Mouse (Mus musculus) olfactory bulb, adult 2 months (tissue): ENCODE results near the gene Copb1. TPM values are rescaled to one million over a fixed set of nuclear protein-coding genes. Genes with fewer than 3 reads are reported as not detected.

ENCODE experiments used
- H3K27ac ChIP-seq: fragments of 200-500 bp; 2 replicates; pipeline ENCODE4 v1.5.1; 2012; ENCODE audit warnings: low read depth, low read length; ENCODE audit not compliant: insufficient read depth
- H3K4me1 ChIP-seq: fragments of 200-500 bp; 2 replicates; pipeline ENCODE4 v1.6.1; 2012; ENCODE audit warnings: low read length; ENCODE audit not compliant: control insufficient read depth, insufficient read depth
- H3K4me3 ChIP-seq: fragments of 200-500 bp; 2 replicates; pipeline ENCODE4 v1.5.1; 2012; ENCODE audit warnings: mild to moderate bottlenecking, low read depth, low read length, moderate library complexity; ENCODE audit not compliant: insufficient read depth
- CTCF ChIP-seq: fragments of 200-500 bp; IDR thresholded peaks from 2 replicates; pipeline ENCODE4 v1.5.1; 2012; ENCODE audit warnings: low read depth, mild to moderate bottlenecking, low read length, moderate library complexity; ENCODE audit not compliant: insufficient read depth
- POLR2A ChIP-seq: fragments of 200-500 bp; IDR thresholded peaks from 2 replicates; pipeline ENCODE4 v1.6.1; 2012; ENCODE audit warnings: mild to moderate bottlenecking, low read depth, low read length, moderate library complexity; ENCODE audit not compliant: insufficient read depth
- WGBS: fragments of 180-500 bp; shearing (Covaris S2); methylation state at CpG from one replicate; pipeline ENCODE4 v1.1.7; 2018; 5-methylcytosine and 5-hydroxymethylcytosine counted together
- polyA plus RNA-seq: library from polyadenylated mRNA; stranded (reverse); fragments of >200 nt; gene quantifications from 2 replicates; pipeline ENCODE4 v1.2.4, GENCODE M21; 2012; ENCODE audit warnings: low replicate concordance; ENCODE audit not compliant: missing spikeins, insufficient read depth, insufficient read length

Copb1 gene
- polyA plus RNA-seq = not detected in 2 replicates

DNA sequence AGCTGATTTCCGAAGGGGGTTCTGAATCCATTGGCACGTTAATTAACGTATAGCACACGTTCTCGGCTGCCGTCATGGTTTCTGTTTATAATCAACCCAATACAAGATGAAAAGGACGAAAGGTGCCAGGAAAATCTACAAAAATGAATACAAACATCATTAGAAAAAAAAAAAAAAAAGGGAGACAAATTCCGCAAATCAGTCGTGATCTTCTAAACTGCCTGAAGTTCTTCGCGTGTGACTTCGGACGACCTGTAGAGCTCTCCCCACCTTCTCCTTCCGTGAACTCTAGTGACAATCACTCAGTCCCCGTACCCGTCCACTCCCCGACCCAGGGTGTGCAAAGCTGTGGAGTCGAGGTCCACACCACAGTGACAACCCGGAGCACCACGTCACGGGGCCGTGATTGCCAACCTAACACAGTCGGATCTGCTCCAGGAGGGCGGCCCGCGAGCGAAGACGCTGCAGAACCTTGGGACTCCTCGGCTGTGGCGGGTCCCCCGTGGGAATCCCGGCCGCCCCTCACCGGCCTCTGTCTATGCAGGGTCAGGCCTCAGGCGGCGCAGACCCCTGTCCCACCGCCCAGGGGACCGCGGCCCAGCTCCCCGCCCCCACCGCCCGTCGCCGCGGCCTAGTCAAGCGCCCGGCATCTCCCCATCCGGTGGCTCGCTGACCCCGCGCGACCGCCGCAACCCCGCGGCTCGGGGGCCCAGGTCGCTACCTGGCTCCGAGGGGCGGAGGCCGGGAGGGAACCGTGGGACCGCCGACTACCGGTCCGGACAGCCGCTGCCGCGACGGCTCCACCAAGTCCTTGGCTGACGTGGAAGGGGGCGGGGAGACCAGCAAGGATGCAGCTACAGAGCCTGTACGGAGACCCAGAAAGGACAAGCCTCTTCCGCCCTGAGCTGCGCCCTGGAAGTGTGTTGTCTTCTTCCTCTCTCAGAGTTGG, at the start of gene Copb1:
Copb1 (minus strand) TSS at position 827 of the 949 bp plus-strand sequence.
- under 1% methylated on average over 75 of the region's 75 CpGs for WGBS
- Histone ChIP-seq H3K4me3 (peak within 1 kb of the TSS; percentile 75), H3K4me1 (peaks cover 5% of the 10 kb centered on the region; the same call in 1 of the 2 replicates), H3K27ac (no peak within 1 kb of the TSS)
- TF ChIP-seq CTCF = no peak
- TF ChIP-seq POLR2A = 0 out of 2 replicates have a peak, but pooled peaks have one; percentile 28

DNA sequence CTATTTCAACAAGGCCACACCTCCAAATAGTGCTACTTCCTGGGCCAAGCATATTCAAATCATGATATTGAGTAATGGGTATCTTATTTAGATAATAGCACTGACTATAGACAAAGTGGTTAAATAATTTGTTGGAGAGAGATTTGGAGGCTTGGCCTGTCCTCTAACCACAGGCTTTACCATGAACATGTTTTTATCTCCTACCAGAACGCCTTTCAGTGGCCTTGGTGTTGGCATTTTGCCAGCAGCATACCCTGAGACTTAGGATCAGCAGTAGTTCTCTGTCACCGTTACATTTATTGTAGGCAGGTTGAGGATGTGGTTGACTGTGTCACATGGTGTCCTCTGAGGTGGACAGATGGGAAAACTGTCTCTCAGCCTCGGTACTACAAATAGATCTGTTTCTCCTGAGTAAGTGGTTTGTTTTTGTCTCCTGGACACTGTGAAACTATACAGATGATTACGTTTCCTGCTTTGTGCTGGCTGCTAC, 46.8 kb upstream of the Copb1 start:
- 73% methylated on average over 4 of the region's 4 CpGs for WGBS
- H3K4me1 ChIP-seq = no peaks in the 10 kb centered on the region
- H3K4me3 ChIP-seq = no peak overlapping the region
- no peak for TF ChIP-seq POLR2A
- no peak overlapping the region for H3K27ac ChIP-seq

DNA sequence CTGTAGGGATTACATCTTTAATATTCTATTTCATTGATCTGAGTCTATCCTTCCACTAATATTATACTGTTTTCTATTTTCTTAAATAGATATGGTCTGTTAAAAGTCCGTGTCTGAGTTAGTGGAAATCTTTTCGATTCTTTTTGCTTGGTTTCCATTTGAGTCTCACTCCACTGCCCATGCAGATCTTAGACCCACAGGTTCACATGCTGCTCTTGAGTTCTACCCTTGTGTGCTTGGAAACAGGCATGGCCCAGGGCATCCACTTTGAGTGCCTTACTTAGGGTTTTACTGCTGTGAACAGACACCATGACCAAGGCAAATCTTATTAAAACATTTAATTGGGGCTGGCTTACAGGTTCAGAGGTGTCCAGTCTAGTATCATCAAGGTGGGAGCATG, 46.3 kb upstream of the Copb1 start:
- no peak overlapping the region for H3K27ac ChIP-seq
- 93% methylated on average over 2 of the region's 2 CpGs for WGBS
- H3K4me3 ChIP-seq = no peak overlapping the region
- no peaks in the 10 kb centered on the region for H3K4me1 ChIP-seq
- TF ChIP-seq CTCF (no peak), POLR2A (no peak)

DNA sequence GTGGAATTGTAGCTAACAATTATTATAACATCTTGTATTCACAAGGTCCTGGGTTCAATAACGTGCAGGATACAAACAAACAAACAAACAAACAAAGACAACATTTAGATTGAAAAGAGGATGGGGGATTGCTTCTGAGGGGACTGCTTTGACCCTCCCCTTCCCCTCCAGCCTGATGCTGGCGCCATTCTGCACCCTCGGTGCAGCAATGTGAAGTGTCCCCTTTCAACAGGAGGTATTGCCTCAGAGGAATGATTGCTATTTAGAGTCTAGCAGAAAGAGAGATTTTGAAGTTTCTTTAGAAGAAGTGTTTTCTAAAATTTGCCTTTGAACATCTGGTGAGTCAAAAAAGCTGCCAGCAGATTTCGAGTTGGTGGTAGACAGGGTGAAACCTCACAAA, 44.7 kb upstream of the Copb1 start:
- WGBS = 69% methylated on average over 4 of the region's 4 CpGs
- TF ChIP-seq POLR2A (no peak), CTCF (no peak)
- Histone ChIP-seq H3K4me3 (no peak overlapping the region), H3K4me1 (no peaks in the 10 kb centered on the region), H3K27ac (no peak overlapping the region)

DNA sequence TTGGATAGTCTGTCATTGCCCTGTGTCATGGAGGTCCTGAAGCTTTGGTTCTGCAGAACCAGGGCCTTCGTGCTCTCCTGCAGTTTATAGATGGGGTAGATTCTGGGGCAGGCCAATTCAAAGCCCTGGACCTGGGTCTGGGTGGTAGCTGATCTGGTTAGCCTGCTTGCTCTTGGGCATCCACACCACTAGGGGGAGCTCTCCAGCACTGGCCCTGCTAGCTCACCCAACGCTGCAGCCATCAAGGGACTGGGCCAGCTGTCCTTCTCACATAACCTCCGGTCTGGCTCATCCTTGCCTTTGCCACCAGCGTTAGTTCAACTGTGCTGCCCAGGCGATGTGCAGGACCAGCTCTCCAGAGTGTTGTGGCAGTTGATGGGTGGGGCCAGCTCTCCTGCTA, 40.2 kb upstream of the Copb1 start:
- TF ChIP-seq CTCF (no peak), POLR2A (no peak)
- 83% methylated on average over 5 of the region's 5 CpGs for WGBS
- peaks cover 7% of the 10 kb centered on the region; the same call in 1 of the 2 replicates for H3K4me1 ChIP-seq
- no peak overlapping the region for H3K4me3 ChIP-seq
- H3K27ac ChIP-seq = no peak overlapping the region

DNA sequence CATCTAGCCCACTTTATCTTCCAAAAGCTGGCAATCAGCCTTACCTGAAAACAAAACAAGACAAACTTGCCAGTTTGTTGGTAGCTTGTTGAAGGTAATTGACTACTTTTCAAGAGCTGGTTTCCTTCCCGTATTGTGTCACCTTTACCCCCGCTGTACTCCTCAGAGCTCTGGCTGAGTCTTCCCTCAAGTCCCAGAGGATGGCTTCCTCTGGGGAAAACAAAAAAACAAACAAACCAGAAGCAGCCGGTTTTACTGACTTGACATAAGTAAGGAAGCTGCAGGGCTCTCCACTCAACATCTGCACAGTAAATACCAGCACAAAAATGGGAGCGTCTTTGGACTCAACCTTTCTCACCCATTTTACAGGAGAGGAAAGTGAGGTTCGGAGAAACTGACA, 39.4 kb upstream of the Copb1 start:
- WGBS = 78% methylated on average over 5 of the region's 5 CpGs
- Histone ChIP-seq H3K27ac (no peak overlapping the region), H3K4me3 (no peak overlapping the region), H3K4me1 (peaks cover 7% of the 10 kb centered on the region; the same call in 1 of the 2 replicates)
- TF ChIP-seq CTCF = no peak
- no peak for TF ChIP-seq POLR2A

DNA sequence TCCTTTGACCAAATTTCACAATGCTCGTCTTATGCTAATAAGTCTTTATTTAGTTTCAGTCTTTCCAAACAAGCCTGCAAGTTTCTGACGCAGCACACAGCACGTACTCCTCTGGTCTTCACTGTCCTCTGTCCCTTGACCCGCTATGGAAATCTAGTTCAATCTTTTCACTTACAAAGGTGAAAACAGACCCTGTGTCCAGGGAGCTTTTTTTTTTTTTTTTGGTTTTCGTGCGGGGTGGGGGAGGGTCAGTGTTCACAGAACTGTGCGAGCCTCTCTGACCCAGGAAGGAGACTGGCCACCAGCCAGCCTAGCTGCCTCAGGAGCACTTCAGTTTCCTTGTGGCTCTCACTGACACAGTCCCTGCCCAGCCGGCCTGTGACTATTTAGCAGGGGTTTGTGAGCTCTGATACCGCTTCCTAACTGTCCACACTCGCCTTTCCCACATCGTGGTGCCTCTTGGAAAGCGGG, 38.0 kb upstream of the Copb1 start:
- Histone ChIP-seq H3K4me3 (peak overlapping the region; percentile 1; the same call in 1 of the 2 replicates), H3K4me1 (peaks cover 7% of the 10 kb centered on the region; the same call in 1 of the 2 replicates), H3K27ac (no peak overlapping the region)
- WGBS = 9% methylated on average over 12 of the region's 12 CpGs
- no peak for TF ChIP-seq CTCF
- no peak for TF ChIP-seq POLR2A

DNA sequence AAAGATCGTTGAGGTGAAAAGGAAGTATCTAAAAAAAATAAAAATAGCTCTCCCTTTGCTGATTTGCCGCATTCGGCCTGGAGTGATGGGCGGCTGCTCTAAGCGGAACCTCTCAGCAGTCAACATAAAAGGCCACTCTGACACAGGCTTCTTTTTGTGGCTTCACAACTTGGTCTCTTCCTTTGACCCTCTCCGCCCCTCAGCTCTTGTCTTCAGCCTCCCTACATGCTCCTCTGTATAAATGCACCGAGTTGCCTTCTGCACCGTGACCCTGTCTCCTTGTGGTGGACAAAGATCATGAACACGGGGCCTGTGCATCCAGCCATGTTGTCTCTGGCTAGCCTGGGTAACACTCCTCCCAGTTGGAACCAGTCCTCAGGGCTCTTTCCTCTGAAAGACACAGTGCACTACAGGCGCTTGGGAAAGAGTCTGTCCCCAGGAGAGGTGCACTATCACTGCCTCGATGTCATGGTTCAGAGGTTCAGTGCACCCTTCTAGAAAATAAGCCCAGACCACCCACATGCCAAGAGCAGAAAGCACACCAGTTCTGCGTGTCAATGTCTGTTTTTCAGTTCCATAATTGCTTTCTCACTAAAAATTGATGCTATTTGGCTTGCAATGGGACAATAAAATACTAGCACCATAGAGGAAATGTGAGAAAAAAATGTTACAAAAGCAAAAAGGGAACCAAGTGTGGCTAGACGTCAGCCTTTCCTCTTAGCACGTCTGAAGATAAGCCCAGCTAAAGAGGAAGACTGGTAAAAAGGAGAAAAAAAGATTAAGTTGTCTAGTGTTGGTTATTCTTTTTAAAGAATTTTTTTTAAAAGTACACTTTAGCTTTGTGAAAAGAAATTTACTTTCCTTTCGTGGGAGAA, 37.2 kb upstream of the Copb1 start:
- H3K4me1 ChIP-seq = peaks cover 7% of the 10 kb centered on the region; the same call in 1 of the 2 replicates
- peak overlapping the region; percentile 25; the same call in 1 of the 2 replicates for H3K27ac ChIP-seq
- 59% methylated on average over 15 of the region's 15 CpGs for WGBS
- no peak overlapping the region for H3K4me3 ChIP-seq
- TF ChIP-seq POLR2A (no peak), CTCF (no peak)
